Mouse (Mus musculus) limb, embryonic 13.5 days (tissue): ENCODE results near the gene Dpep2nb. TPM values are rescaled to one million over a fixed set of nuclear protein-coding genes. Genes with fewer than 3 reads are reported as not detected.
A peak's percentile ranks its signal among the peaks of the same experiment; 100 is the strongest.

Experiments used
- ATAC-seq: fragments of 200-750 bp; cut with Nextera tagmentation; 2 replicates; pipeline ENCODE4 v1.8.0; 2017; ENCODE audit warnings: low read depth, moderate number of reproducible peaks, moderate TSS enrichment; ENCODE audit not compliant: low FRiP score
- H3K27ac ChIP-seq: fragments of 300-500 bp; sonication (generic); 2 replicates; pipeline ENCODE4 v1.5.1; 2015; ENCODE audit warnings: inconsistent platforms, mild to moderate bottlenecking, moderate library complexity
- H3K27me3 ChIP-seq: fragments of 300-500 bp; sonication (generic); 2 replicates; pipeline ENCODE4 v1.6.1; 2015; ENCODE audit warnings: mild to moderate bottlenecking, inconsistent platforms
- H3K36me3 ChIP-seq: fragments of 300-500 bp; sonication (generic); 2 replicates; pipeline ENCODE4 v1.6.1; 2015; ENCODE audit warnings: inconsistent platforms, mild to moderate bottlenecking, moderate library complexity
- H3K4me1 ChIP-seq: fragments of 300-500 bp; sonication (generic); 2 replicates; pipeline ENCODE4 v1.6.1; 2015; ENCODE audit warnings: inconsistent platforms
- H3K4me2 ChIP-seq: fragments of 300-500 bp; sonication (generic); replicated peaks from 2 replicates; pipeline ENCODE4 v1.6.1; 2015; ENCODE audit warnings: inconsistent platforms, mild to moderate bottlenecking, moderate library complexity
- H3K4me3 ChIP-seq: fragments of 300-500 bp; sonication (generic); 2 replicates; pipeline ENCODE4 v1.5.1; 2015; ENCODE audit warnings: moderate library complexity, mild to moderate bottlenecking, inconsistent platforms
- H3K9ac ChIP-seq: fragments of 300-500 bp; sonication (generic); 2 replicates; pipeline ENCODE4 v1.6.1; 2015; ENCODE audit warnings: mild to moderate bottlenecking, inconsistent platforms
- H3K9me3 ChIP-seq: fragments of 300-500 bp; sonication (generic); 2 replicates; pipeline ENCODE4 v1.6.1; 2016; ENCODE audit warnings: inconsistent platforms
- WGBS: fragments of 180-500 bp; shearing (Covaris S2); methylation state at CpG from one replicate; pipeline ENCODE4 v1.1.7; 2015; 5-methylcytosine and 5-hydroxymethylcytosine counted together
- polyA plus RNA-seq: library from polyadenylated mRNA; unstranded; fragments of >200 nt; fragmentation: Nextera tagmentation; extraction: Ambion mirVana; gene quantifications from 2 replicates; pipeline ENCODE4 v1.2.1, GENCODE M21; 2015

Dpep2nb gene
- polyA plus RNA-seq, 1 experiment from 2014 or later = not detected

GRCm38 (mm10) chr8:105971019-105971720, 34.6 kb downstream of the Dpep2nb start:
- H3K4me1 ChIP-seq = peaks cover 11% of the 10 kb centered on the region
- H3K4me3 ChIP-seq = no peak overlapping the region
- no peaks in the 10 kb centered on the region for H3K27me3 ChIP-seq
- no peaks in the 10 kb centered on the region for H3K36me3 ChIP-seq
- WGBS = 78% methylated on average over 8 of the region's 8 CpGs
- H3K9ac ChIP-seq = no peak overlapping the region
- H3K9me3 ChIP-seq = no peaks in the 10 kb centered on the region
- H3K4me2 ChIP-seq = no peak overlapping the region
- H3K27ac ChIP-seq = no peak overlapping the region
- ATAC-seq = no peak

- WGBS = 84% methylated on average over 1 of the region's 1 CpGs
- Histone ChIP-seq H3K27ac (no peak overlapping the region), H3K36me3 (no peaks in the 10 kb centered on the region), H3K4me3 (no peak overlapping the region), H3K27me3 (no peaks in the 10 kb centered on the region), H3K9ac (no peak overlapping the region), H3K9me3 (no peaks in the 10 kb centered on the region), H3K4me1 (peaks cover 21% of the 10 kb centered on the region), H3K4me2 (no peak overlapping the region)
- ATAC-seq = no peak
These were observed 36.4 kb downstream of the Dpep2nb start for GRCm38 (mm10) chr8:105969367-105969766.

GRCm38 (mm10) chr8:105966692-105967311, 39.0 kb downstream of the Dpep2nb start:
- ATAC-seq = peak; percentile 35; the same call in 1 of the 2 replicates
- Histone ChIP-seq H3K9me3 (no peaks in the 10 kb centered on the region), H3K27ac (peak overlapping the region; percentile 63), H3K9ac (no peak overlapping the region; the same call in 1 of the 2 replicates), H3K4me2 (peak overlapping the region; percentile 71), H3K36me3 (no peaks in the 10 kb centered on the region), H3K4me3 (peak overlapping the region; percentile 81), H3K4me1 (peaks cover 40% of the 10 kb centered on the region), H3K27me3 (no peaks in the 10 kb centered on the region)
- 5% methylated on average over 19 of the region's 19 CpGs for WGBS

GRCm38 (mm10) chr8:105965905-105966341, 39.9 kb downstream of the Dpep2nb start, which contains the start of gene Slc12a4:
Gene Slc12a4 (minus strand): TSS chr8:105966097.
- Histone ChIP-seq H3K27ac (peak within 1 kb of the TSS; percentile 85), H3K4me2 (peak within 1 kb of the TSS; percentile 71), H3K36me3 (no peaks in the 10 kb centered on the region), H3K4me1 (peaks cover 40% of the 10 kb centered on the region), H3K27me3 (no peaks in the 10 kb centered on the region), H3K9me3 (no peaks in the 10 kb centered on the region), H3K9ac (peak within 1 kb of the TSS; percentile 90), H3K4me3 (peak within 1 kb of the TSS; percentile 81)
- ATAC-seq = peak; percentile 88
- WGBS = under 1% methylated on average over 46 of the region's 47 CpGs

GRCm38 (mm10) chr8:105965266-105965904, 40.4 kb downstream of the Dpep2nb start:
- Histone ChIP-seq H3K4me3 (peak overlapping the region; percentile 81), H3K27me3 (no peaks in the 10 kb centered on the region), H3K4me2 (peak overlapping the region; percentile 71), H3K9ac (peak overlapping the region; percentile 90), H3K9me3 (no peaks in the 10 kb centered on the region), H3K27ac (peak overlapping the region; percentile 85), H3K36me3 (peaks cover 3% of the 10 kb centered on the region; the same call in 1 of the 2 replicates), H3K4me1 (peaks cover 41% of the 10 kb centered on the region)
- ATAC-seq = peak; percentile 74
- WGBS = under 1% methylated on average over 40 of the region's 40 CpGs

GRCm38 (mm10) chr8:105964506-105965265, 41.1 kb downstream of the Dpep2nb start:
- H3K9ac ChIP-seq = peak overlapping the region; percentile 90

GRCm38 (mm10) chr8:105961536-105961935, 44.2 kb downstream of the Dpep2nb start:
- Histone ChIP-seq H3K4me2 (no peak overlapping the region), H3K27me3 (no peaks in the 10 kb centered on the region), H3K9me3 (no peaks in the 10 kb centered on the region), H3K9ac (no peak overlapping the region), H3K36me3 (peaks cover 39% of the 10 kb centered on the region), H3K4me3 (no peak overlapping the region), H3K4me1 (peaks cover 45% of the 10 kb centered on the region), H3K27ac (no peak overlapping the region)
- WGBS = 85% methylated on average over 10 of the region's 10 CpGs
- no peak for ATAC-seq

More at GRCm38 (mm10) chr8:105964506-105965265, 41.1 kb downstream of the Dpep2nb start:
- H3K27ac ChIP-seq = peak overlapping the region; percentile 85; the same call in 1 of the 2 replicates
- WGBS = 58% methylated on average over 12 of the region's 12 CpGs
- ATAC-seq = 0 out of 2 replicates have a peak, but pooled peaks have one; percentile 6
- H3K4me1 ChIP-seq = peaks cover 48% of the 10 kb centered on the region
- peak overlapping the region; percentile 71 for H3K4me2 ChIP-seq
- H3K27me3 ChIP-seq = no peaks in the 10 kb centered on the region
- H3K4me3 ChIP-seq = peak overlapping the region; percentile 81
- H3K36me3 ChIP-seq = peaks cover 10% of the 10 kb centered on the region
- no peaks in the 10 kb centered on the region for H3K9me3 ChIP-seq

GRCm38 (mm10) chr8:105961101-105961500, 44.7 kb downstream of the Dpep2nb start:
- Histone ChIP-seq H3K27me3 (no peaks in the 10 kb centered on the region), H3K9ac (no peak overlapping the region), H3K27ac (no peak overlapping the region), H3K4me2 (no peak overlapping the region), H3K9me3 (no peaks in the 10 kb centered on the region), H3K4me3 (no peak overlapping the region), H3K36me3 (peaks cover 43% of the 10 kb centered on the region), H3K4me1 (peaks cover 40% of the 10 kb centered on the region)
- WGBS = 70% methylated on average over 14 of the region's 14 CpGs
- no peak for ATAC-seq

GRCm38 (mm10) chr8:105959350-105959749, 46.4 kb downstream of the Dpep2nb start:
- 78% methylated on average over 7 of the region's 7 CpGs for WGBS
- H3K36me3 ChIP-seq = peaks cover 60% of the 10 kb centered on the region
- no peak overlapping the region for H3K27ac ChIP-seq

GRCm38 (mm10) chr8:105957813-105958212, 48.0 kb downstream of the Dpep2nb start:
- ATAC-seq = no peak
- no peak overlapping the region for H3K4me3 ChIP-seq
- H3K9ac ChIP-seq = no peak overlapping the region
- no peaks in the 10 kb centered on the region for H3K27me3 ChIP-seq
- H3K4me1 ChIP-seq = peaks cover 15% of the 10 kb centered on the region
- H3K36me3 ChIP-seq = peaks cover 75% of the 10 kb centered on the region
- H3K4me2 ChIP-seq = no peak overlapping the region
- H3K27ac ChIP-seq = no peak overlapping the region; the same call in 1 of the 2 replicates
- no peaks in the 10 kb centered on the region for H3K9me3 ChIP-seq
- WGBS = 66% methylated on average over 3 of the region's 4 CpGs

More at GRCm38 (mm10) chr8:105959350-105959749, 46.4 kb downstream of the Dpep2nb start:
- Histone ChIP-seq H3K27me3 (no peaks in the 10 kb centered on the region), H3K4me1 (peaks cover 30% of the 10 kb centered on the region), H3K9ac (no peak overlapping the region), H3K9me3 (no peaks in the 10 kb centered on the region), H3K4me3 (no peak overlapping the region), H3K4me2 (no peak overlapping the region)
- no peak for ATAC-seq

- no peak overlapping the region for H3K4me3 ChIP-seq
- no peak overlapping the region for H3K27ac ChIP-seq
- peaks cover 14% of the 10 kb centered on the region for H3K4me1 ChIP-seq
- no peaks in the 10 kb centered on the region for H3K27me3 ChIP-seq
- no peaks in the 10 kb centered on the region for H3K9me3 ChIP-seq
- no peak overlapping the region for H3K4me2 ChIP-seq
- no peak for ATAC-seq
- H3K36me3 ChIP-seq = peaks cover 83% of the 10 kb centered on the region
- H3K9ac ChIP-seq = no peak overlapping the region
- 91% methylated on average over 4 of the region's 4 CpGs for WGBS
These were observed 49.2 kb downstream of the Dpep2nb start for GRCm38 (mm10) chr8:105956556-105956955.
